Mouse (Mus musculus): ENCODE measurements around the gene Higd2a. TPM values are rescaled to one million over a fixed set of nuclear protein-coding genes. Genes with fewer than 3 reads are reported as not detected.
"Not testable (repeated sequence)": the region's sequence is repeated elsewhere in the genome, so short reads cannot be mapped to it uniquely, and the experiment has no call there.

Higd2a gene
- total RNA-seq, 2 experiments from 2014 or later, result 168 to 177 TPM

DNA sequence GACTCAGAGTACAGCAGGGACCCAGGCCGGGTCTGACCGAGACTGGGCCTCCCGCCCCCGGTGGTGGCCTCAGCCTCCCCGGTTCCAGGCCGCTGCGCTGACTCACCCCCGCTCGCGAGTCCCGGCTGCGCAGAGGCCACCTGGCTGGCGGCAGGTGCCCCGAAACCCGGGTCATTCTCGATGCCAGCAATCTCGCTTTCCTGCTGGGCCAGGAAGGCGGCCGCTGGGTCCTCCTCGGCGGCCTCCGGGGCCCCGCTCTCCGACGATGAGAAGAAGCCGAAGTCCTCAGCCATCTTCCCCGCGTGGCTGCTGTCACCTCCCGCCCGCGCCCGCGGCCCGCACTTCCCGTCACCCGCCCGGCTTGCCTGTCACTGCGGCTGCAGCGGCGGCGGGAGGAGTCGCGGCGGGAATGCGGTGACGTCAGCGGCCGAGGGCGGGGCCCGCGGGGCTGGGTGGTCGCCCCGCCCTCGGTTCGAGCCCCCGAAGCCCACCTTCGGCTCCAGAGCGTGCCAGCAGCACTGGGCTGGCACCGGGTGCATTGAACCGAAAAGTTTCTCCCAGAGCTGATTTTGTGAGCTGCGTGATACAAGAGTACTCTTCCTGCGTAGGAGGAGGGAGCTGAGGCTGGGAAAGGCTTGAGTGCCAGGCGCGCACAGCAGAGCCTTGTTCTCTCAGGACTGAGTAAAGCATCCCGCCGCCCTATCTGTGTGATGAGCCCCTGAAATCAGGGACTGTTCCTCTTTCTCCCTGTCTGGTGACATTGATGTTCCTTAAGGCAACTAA is 21.2 kb downstream of the Higd2a start, which contains the start of gene Cltb:
Gene Cltb (minus strand): TSS at position 373 of the 783 bp plus-strand sequence.
- intact Hi-C loops (cut with DNase I), result no loop called here
- peak; percentile 87 to 91 for DNase-seq (ENCODE audit: low spot score in 2 of 2)

DNA sequence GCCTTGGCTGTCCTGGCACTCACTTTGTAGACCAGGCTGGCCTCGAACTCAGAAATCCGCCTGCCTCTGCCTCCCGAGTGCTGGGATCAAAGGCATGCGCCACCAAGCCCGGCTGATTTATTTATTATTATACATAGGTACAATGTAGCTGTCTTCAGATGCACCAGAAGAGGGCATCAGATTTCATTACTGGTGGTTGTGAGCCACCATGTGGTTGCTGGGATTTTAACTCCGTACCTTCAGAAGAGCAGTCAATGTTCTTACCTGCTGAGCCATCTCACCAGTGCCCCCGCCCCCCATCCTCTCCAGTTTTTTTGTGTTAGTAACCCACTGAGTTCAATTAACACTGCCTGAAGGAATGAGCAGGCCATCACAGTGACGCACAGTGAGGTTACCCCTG is 23.1 kb downstream of the Higd2a start:
- intact Hi-C loops (cut with DNase I); DNase-seq (ENCODE audit: low spot score in 2 of 2): not testable (repeated sequence)

DNA sequence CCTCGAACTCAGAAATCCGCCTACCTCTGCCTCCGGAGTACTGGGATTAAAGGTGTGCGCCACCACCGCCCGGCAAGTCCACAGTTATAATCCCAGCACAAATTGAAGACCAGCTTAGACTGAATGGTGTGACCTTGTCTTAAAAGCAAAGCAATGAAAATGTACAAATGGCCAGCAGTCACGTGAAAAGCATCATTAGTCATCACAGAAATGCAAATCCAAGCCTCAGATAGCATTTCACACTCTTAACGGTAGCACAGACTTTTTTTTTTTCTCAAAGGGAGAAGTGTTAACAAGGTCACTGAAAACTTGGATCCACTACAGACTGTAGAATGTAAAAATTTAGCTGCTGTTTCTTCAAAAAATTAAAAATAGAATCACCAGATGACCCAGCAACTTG is 26.3 kb downstream of the Higd2a start:
- intact Hi-C loops (cut with DNase I), result no loop called here
- no peak for DNase-seq (ENCODE audit: low spot score in 2 of 2)

DNA sequence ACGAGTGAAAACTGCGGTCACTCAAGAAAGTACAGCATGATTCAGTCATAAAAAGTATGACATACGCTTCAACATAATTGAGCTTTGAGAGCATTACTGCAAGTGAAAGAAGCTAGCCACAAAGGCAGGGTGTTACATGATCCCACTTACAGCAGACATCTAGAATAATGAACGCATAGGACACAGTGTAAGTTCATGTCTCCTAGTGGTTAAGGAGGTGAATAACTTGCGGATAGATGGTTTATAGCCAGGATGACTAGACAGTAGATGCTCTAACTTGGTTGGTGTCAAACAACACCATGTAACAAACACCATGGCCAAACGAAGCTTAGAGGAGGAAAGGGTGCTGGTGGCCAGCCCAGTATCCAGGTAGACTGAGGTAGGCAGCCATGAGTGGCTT is 27.0 kb downstream of the Higd2a start:
- no peak for DNase-seq (ENCODE audit: low spot score in 2 of 2)
- intact Hi-C loops (cut with DNase I), result no loop called here

- intact Hi-C loops (cut with DNase I), result no loop called here
- peak; percentile 98 to 100 for DNase-seq (ENCODE audit: low spot score in 2 of 2)
These were observed 31.3 kb downstream of the Higd2a start, which contains the start of gene Faf2 for GRCm38 (mm10) chr13:54621155-54621932. Gene Faf2 (plus strand): TSS chr13:54621784.

- intact Hi-C loops (cut with DNase I), result no loop called here
- DNase-seq (ENCODE audit: low spot score in 2 of 2), result no peak
These were observed 32.0 kb downstream of the Higd2a start for GRCm38 (mm10) chr13:54621960-54622521.

DNA sequence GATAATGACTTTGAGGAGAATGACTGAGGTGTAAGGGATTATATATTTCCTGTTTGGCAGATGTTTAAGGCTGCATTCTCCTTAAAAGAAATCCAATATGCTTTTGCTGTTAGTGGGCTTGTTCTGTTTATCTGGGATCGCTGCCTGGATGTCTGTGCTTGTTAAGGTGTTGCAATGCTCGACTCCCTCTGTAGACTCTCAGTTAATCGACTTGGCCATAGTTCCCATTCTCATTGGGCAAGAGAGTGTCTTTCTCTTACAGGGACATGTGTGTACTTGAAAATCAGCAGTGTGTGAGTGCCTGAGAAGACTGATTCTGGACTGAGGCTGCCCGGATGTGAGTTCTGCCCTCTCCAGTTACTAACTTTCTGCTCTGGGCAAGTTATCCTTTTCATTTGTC is 39.1 kb downstream of the Higd2a start:
- intact Hi-C loops (cut with DNase I), result no loop called here
- no peak for DNase-seq (ENCODE audit: low spot score in 2 of 2)

DNA sequence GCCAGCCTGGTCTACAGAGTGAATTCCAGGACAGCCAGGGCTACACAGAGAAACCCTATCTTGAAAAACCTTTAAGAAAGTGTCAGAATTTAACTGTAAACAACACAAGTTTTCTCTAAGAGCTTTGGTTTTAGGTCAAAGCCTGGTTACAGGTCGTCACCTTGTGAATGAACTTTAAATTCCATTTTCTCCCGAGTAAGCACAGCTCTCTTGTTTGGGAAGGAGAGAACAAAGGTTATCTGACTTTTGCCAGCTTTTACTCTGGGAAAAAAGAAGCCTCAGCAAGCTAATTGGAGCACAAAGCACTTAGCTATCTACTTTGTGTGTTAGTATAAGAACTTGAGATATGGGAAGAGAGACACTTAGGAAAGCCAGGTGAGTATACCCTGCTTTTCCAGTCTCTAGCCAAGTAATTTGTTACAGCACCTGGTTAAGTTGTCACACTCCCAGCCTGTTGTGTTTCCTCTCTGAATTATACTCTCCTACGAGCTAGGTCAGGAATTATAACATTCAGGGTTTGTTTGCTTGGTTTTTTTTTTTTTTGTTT is 42.8 kb downstream of the Higd2a start:
- intact Hi-C loops (cut with DNase I), result no loop called here
- no peak for DNase-seq (ENCODE audit: low spot score in 2 of 2)

DNA sequence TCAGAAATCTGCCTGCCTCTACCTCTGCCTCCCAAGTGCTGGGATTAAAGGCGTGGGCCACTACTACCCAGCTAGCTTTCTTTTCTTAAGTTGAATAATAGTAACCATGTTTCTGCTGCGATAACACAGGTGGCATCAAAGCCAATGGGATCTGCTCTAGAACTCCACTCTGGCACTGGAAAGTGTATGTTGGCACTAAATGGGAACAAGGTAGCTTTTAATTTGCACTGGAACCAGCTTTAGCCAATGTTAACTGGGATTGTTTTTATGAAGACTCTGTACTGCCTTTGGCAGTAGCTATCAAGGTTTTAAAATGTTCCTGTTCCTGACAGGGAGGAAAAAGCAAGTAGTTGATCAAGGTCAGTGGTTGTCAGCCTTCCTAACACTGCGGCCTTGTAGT is 45.0 kb downstream of the Higd2a start:
- intact Hi-C loops (cut with DNase I), result no loop called here
- DNase-seq (ENCODE audit: low spot score in 2 of 2), result no peak

Small RNAs within 50 kb of the gene (microRNA-seq; reads per million reads assigned to microRNA genes)
- gene Gm24195, result 0 reads per million in 2 experiments

Other genes starting within 250 kb of the Higd2a start
- 100 to 1,000 TPM; 689 to 707 TPM for gene Cplx2, start 218.9 kb upstream of the Higd2a start, total RNA-seq (2021)
- gene Thoc3, start 121.4 kb upstream of the Higd2a start, total RNA-seq (2021), result 10 to 100 TPM; 39.5 to 41.1 TPM
- gene Simc1, start 86.4 kb upstream of the Higd2a start, total RNA-seq (2021), result 10 to 100 TPM; 13.6 to 14.8 TPM
- gene 4833439L19Rik, start 24.8 kb upstream of the Higd2a start, total RNA-seq (2021), result 100 to 1,000 TPM; 149 to 151 TPM
- gene Arl10, start 15.2 kb upstream of the Higd2a start, total RNA-seq (2021), result 10 to 100 TPM; 25.6 to 28.5 TPM
- gene Nop16, start 117 bp upstream of the Higd2a start, total RNA-seq (2021), result 10 to 100 TPM; 27.0 to 30.4 TPM
- gene Cltb, start 21.1 kb downstream of the Higd2a start, total RNA-seq (2021), result 100 to 1,000 TPM; 331 to 351 TPM
- gene Faf2, start 31.6 kb downstream of the Higd2a start, total RNA-seq (2021), result 10 to 100 TPM; 47.4 to 57.3 TPM
- gene Rnf44, start 103.7 kb downstream of the Higd2a start, total RNA-seq (2021), result 100 to 1,000 TPM; 138 to 149 TPM
- under 1 TPM; 0.24 to 0.36 TPM for gene Cdhr2, start 111.3 kb downstream of the Higd2a start, total RNA-seq (2021)
- 100 to 1,000 TPM; 151 to 168 TPM for gene Gprin1, start 159.7 kb downstream of the Higd2a start, total RNA-seq (2021)
- 100 to 1,000 TPM; 873 to 922 TPM for gene Sncb, start 176.4 kb downstream of the Higd2a start, total RNA-seq (2021)
- not detected for gene Eif4e1b, start 193.8 kb downstream of the Higd2a start, total RNA-seq (2021)
- 10 to 100 TPM; 58.2 to 63.1 TPM for gene Tspan17, start 199.2 kb downstream of the Higd2a start, total RNA-seq (2021)

Data from left cerebral cortex, postnatal 14 days (tissue).